Mouse (Mus musculus): Measurements from ENCODE around the gene Styx.

Styx gene

GRCm38 (mm10) chr14:45350931-45351859 lies at the start of gene Styx:
Styx (plus strand) TSS chr14:45351093.
- DNase-seq: peak; percentile 98

DNA sequence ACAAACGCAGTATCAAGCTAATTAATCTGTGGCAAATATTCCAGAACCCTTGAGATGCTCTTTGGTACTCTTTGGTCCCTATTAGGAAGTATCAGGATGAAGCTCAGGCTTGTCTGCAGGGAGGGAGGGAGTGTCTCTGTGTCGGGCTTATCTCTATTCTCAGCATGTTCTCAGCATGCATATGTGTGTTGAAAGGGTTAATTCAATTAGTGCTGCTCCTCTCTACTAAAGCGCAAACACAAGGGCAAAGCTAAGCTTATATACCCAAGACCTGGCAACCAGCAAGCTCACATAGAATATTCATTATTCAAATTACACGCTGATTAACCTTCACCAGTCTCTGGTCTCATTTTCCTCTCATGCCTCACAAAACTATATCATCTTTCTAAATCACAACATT lies 47.0 kb upstream of the Styx start:
- no peak for DNase-seq

GRCm38 (mm10) chr14:45304389-45304788 lies 46.5 kb upstream of the Styx start:
- no peak for DNase-seq

- DNase-seq: no peak
These were observed 45.0 kb upstream of the Styx start for GRCm38 (mm10) chr14:45305852-45306251.

DNA sequence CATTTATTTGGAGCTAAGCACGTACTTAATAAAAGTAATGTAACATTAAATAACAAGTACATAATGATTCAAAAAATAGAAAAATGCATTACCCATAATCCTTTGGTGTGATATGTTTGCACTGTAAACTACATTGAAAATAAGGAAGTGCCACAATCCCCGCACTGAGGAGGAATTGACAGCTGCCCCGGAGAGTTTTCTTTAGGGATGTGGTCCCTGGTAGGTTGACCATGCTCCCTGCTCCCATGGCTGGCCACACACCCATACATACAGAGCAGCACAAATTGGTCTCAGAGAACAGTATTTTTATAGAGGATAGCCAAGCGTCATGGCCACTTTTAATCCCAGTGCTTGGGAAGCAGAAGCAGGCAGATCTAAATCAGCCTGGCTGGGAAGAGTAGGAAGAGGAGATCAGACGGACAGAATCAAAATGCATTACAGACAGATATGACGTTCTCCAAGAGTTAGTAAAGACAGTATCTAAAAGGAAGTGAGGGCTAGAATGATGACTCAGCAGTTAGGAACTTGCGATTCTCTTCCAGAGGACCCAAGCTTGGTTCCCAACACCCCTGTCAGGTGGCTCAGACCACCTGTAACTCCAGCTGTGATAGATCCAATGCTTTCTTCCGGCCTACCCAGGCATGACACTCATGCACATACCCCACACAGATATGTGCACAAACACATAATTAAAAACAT lies 43.1 kb upstream of the Styx start:
- no peak for DNase-seq

GRCm38 (mm10) chr14:45309646-45310045 lies 41.2 kb upstream of the Styx start:
- DNase-seq: peak; percentile 21

GRCm38 (mm10) chr14:45310101-45310500 lies 40.8 kb upstream of the Styx start:
- no peak for DNase-seq

- DNase-seq: no peak
These were observed 34.0 kb upstream of the Styx start for GRCm38 (mm10) chr14:45316927-45317326.

DNA sequence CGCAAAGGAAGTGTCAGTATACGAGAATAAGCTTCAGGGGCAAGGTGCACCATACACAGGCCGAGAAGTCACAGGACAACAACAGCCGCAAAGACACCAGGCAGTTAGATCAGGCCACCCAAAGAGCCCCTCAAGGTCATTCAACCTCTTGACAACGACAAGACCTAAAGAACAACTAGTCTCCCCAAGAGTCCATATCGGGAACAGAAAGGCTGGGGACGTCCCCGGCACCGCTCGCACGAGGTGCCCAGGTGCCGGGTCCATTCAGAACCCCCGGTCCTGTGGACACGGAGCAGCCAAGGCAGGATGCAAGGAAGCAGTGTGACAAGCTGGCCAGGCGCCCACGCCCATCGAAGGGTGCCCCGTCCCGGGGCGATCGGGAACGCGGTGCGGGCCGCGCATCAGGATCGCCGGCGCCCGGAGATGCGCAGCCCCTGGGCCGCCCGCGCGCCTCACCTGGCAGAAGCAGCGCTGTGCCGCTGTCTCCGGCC lies 32.9 kb upstream of the Styx start:
- peak; percentile 58 for DNase-seq

- peak; percentile 85 for DNase-seq
These were observed 32.3 kb upstream of the Styx start, which contains the start of gene Ero1l for GRCm38 (mm10) chr14:45318426-45319236. Ero1l (minus strand) TSS chr14:45318771.

DNA sequence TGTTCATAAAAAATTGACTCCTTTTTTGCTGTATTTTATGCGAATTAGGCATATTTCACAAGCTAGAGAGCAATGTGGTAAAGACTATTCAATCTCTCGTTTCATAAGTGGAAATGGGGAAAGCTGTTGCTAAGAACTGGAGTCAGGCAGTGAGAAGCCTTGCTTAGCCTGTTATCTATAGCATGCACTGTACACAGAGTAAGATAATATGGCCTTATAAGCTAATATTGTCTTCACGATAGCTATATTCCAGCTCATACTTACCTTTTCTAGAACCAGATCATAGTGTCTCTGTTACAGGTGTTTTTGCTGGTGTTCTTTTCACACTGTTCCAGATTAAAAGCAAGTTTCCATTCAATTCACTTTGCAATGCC lies 31.7 kb upstream of the Styx start:
- DNase-seq: no peak

GRCm38 (mm10) chr14:45320111-45320510 lies 30.8 kb upstream of the Styx start:
- DNase-seq: no peak

GRCm38 (mm10) chr14:45321067-45321466 lies 29.8 kb upstream of the Styx start:
- no peak for DNase-seq

DNA sequence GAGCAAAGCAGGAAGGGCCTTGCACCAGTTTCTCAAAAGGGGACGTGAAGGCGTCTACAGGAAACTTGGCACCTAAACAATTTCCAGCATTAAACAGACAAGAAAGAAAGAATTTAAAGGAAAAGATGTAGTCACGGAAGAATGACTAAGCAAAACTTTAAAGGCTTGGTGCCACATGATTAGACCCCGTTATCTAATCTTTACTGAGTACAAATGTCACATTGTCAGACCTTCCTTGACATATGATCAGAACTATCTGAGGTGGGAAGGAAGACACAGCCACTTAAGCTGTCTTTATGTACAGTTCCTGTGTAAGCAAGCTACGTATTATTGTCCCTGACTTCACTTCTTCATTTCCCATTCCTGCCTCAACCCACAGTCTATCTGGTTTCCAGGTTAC lies 29.3 kb upstream of the Styx start:
- DNase-seq: no peak

- DNase-seq: no peak
These were observed 28.4 kb upstream of the Styx start for GRCm38 (mm10) chr14:45322450-45322849.

- DNase-seq: no peak
These were observed 27.6 kb upstream of the Styx start for GRCm38 (mm10) chr14:45323320-45323719.

DNA sequence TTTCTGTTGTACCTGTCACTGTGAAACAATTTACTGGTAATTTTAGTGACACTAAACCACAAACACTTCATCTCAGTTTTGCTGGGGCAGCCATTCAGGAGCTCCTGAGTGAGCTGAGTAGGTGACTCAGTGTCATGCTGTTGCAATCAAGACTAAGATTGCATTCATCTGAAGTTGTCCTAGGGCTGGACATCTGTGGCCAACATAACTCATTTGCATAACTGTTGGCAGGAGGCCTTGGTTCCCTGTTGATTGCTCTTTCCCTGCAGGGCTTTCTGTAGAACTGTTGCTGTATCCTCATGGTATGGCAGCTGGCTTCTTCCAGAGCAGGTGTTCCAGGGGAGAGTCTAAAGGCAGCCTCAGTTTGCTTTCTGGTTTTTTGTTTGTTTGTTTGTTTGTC lies 25.4 kb upstream of the Styx start:
- peak; percentile 49 for DNase-seq

DNA sequence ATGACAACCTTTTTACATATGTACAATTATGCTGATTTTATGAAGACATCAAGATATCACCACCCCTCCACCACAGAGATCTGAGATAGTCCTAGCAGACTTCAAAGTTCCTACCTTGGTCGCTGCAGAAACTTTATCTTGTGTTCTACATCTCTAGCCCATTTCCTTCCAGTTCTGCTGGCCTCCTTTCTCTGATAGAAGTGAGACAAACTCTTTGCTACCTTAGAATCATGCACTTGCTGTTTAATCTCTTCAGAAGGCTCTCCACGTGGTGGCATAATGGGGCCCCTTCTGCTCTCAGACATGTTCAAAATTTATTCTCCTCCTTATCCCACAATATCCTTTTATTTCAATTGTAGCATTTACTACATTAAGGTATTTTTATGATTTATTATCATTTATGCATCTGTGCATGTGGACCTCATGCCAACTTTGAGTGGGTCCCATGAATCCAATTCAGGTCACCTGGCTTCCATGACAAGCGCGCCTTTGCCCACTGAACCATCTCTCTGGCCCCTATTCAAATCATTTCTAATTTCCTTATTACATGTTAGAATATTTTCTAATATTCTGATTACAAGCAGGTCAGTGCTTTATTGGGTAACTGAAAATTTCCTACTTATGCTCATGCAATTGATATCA lies 22.7 kb upstream of the Styx start:
- DNase-seq: no peak

GRCm38 (mm10) chr14:45329018-45329588 lies 21.8 kb upstream of the Styx start:
- DNase-seq: peak; percentile 13

DNA sequence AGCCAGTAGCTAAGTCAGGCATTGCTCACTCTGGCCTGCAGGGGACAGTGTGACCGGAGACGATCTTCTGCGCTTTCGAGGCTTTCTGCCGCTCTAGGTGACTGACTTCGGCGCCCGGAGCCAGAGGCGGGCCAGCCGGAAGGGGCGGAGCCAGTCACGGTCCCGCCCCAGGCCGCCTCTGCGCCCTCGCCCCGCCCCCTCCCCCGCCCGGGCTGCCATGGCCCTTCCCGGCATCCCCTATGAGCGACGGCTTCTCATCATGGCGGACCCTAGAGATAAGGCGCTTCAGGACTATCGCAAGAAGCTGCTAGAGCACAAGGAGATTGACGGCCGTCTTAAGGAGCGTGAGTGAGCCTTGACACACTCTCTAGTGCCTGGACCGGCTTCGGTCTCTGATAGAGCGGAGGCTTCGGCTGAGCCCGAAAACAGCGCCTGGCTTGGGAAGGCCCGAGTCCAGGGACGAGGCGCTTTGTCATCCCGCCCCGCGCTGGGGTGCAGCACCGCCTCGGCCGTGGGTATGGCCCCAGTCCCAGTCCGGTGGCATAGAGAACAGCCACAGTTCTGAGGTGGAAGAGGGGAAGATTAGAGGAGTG lies 21.2 kb upstream of the Styx start, which contains the start of gene Psmc6:
Psmc6 (plus strand) TSS at position 200 of the 593 bp plus-strand sequence.
- DNase-seq: peak; percentile 94

Data from lung, postnatal 10 days (tissue).